Mouse (Mus musculus) layer of hippocampus, postnatal 14 days (tissue): ENCODE measurements around the gene Dusp22. TPM values are rescaled to one million over a fixed set of nuclear protein-coding genes. Genes with fewer than 3 reads are reported as not detected.

Experiments
- DNase-seq, 2 experiments: peaks; one replicate each; pipeline ENCODE4 v3.0.0; 2021 to 2022; ENCODE audit warnings: low spot score in 2 of 2, mixed read lengths in 1 of 2
- long read RNA-seq, 2 experiments: library from polyadenylated mRNA; stranded (forward); transcript quantifications; one replicate each; pipeline ENCODE4 v2.0.0; 2021
- total RNA-seq, 2 experiments: library from RNA; stranded (reverse); gene quantifications; 2 replicates each; pipeline ENCODE4 v1.2.3; 2021

Dusp22 gene
- total RNA-seq, result 10 to 100 TPM; 26.9 to 28.2 TPM
- long read RNA-seq, experiment 1, transcript Dusp22-202 (7 exons, 3,015 nt), result major isoform, 12 of 23 reads
- long read RNA-seq, experiment 1, transcript Dusp22-201 (8 exons, 1,161 nt), result minor isoform, 5 of 23 reads
- long read RNA-seq, experiment 1, partial matches to known transcripts, result 2 of 23 reads
- long read RNA-seq, experiment 1, other reads (novel, unspliced or antisense), result 4 of 23 reads
- long read RNA-seq, experiment 2, transcript Dusp22-202 (7 exons, 3,015 nt), result major isoform, 13 of 26 reads
- long read RNA-seq, experiment 2, partial matches to known transcripts, result 7 of 26 reads
- long read RNA-seq, experiment 2, other reads (novel, unspliced or antisense), result 3 of 26 reads

DNA sequence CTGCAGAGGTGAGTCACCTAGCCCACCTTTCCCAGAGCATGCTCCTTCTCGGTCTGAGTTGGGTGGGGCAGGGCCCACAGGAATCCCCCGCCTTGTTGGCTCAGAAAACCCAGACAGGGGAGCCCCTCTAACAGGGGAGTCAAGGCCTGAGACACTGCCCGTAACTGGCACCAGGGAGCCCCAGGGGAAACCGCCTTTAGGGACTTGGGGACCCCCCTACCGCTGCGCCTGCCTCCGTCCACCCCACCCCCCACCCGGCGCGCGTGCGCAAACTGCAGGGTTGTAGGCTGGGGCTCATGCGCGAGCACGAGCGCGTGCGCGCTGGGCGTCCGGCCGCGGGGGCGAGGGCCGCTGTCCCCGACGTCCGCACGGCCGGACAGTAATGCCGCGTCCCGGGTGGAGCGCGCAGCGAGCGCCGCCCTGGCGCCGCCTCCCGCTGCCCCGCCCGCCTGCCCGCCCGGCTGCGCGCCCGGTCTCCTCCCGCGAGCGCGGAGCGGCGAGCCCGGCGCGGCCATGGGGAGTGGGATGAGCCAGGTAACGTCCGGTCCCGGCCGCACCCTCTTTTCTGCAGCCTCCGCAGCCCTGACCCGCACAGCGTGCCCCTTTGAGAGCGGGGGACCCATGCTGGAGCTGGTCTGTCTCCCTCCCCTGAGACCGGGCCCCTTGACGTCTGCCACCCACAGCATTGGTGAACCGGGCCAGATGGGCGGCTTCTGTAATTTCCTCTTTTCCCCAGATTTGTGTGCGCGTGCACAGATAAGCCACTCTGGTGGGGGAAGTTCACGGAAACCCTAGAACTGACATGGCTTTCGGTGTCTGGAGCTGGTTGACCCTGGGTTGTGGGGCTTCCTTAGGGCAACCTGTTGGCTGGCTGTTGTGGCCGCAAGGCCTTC lies at the start of gene Dusp22:
TSS of gene Dusp22 (plus strand) at position 387 of the 893 bp plus-strand sequence.
- peak; percentile 85 to 87 for DNase-seq

GRCm38 (mm10) chr13:30612079-30612794 lies 47.6 kb upstream of the Dusp22 start:
- no peak for DNase-seq

- no peak for DNase-seq
Measured at GRCm38 (mm10) chr13:30619684-30620083, 40.1 kb upstream of the Dusp22 start.

GRCm38 (mm10) chr13:30628195-30629048 lies 31.4 kb upstream of the Dusp22 start:
- peak; percentile 45 to 67 for DNase-seq

- DNase-seq, result no peak
Measured at GRCm38 (mm10) chr13:30629794-30630410, 29.9 kb upstream of the Dusp22 start.

DNA sequence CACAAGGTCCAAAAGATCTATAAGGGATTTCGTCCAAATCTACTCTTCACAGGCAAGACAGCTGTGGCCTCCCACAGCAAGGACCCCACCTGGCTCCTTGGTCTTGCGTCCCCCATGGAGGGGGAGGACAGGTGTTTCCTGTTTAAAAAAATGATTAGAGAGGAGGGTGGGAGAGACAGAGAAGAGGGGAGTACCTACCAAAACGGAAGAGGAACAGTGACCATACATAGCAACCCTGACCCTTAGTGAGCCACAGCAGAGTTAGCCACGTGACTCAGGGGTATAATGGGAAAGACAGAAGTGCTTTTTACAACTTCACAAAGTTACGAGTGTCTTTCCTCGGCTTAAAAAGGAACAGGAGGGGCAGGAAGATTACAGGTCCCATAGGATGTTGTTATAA lies 26.8 kb upstream of the Dusp22 start:
- DNase-seq, result no peak

GRCm38 (mm10) chr13:30636453-30636852 lies 23.3 kb upstream of the Dusp22 start:
- no peak for DNase-seq

DNA sequence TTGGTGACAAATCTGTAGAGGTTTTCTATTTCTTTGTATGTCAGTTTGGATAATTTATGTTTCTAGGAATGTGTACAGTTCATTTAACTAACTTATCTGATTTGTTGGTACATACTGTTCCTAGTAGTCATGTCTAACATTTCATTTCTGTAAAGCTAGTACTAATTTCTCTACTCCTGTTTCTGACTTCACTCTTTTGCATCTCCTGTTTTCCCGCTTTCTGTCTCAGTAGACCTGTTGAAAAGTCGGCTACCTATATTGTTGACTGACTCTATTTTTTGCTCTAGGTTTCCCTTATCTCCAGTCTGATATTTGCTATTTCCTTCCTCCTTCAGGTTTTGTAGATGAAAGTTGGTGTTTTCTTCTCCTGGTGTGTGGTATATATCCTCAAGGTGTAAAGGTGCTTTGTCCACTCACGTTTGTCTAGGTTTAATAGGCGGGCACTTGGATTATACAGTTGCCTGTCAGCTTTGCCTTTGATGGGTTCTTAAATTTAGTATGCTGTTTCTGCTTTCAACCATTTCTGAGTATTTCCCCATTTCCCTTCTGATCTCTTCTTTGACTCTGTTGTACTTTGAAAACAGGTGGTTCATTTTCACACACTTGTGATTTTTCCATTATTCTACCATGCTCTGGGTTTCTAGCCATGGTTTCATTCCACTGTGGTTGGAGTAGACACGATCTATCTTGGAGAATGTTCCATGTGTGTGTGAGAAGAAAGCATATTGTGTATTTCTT lies 21.3 kb upstream of the Dusp22 start:
- DNase-seq, result no peak

- DNase-seq, result no peak
Measured at GRCm38 (mm10) chr13:30642053-30642452, 17.7 kb upstream of the Dusp22 start.

DNA sequence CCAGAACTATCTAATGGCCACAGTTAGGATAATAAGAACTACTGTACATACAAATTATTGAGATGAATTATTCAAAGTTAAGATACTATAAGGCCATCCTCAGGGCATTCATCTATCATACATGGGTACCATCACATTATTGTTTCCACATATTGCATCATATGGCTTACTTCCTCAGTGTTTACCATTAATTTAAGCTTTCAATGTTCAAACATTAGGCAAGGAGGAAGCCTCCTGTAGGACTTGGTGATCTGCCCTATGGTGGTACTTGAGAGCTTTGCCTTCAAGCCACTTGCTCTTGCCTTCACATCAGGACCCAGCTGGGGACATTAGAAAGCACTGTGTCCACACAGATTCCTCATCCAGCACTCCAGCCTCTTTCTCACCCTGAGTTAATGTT lies 11.3 kb upstream of the Dusp22 start:
- no peak for DNase-seq

GRCm38 (mm10) chr13:30649197-30649596 lies 10.6 kb upstream of the Dusp22 start:
- no peak for DNase-seq

DNA sequence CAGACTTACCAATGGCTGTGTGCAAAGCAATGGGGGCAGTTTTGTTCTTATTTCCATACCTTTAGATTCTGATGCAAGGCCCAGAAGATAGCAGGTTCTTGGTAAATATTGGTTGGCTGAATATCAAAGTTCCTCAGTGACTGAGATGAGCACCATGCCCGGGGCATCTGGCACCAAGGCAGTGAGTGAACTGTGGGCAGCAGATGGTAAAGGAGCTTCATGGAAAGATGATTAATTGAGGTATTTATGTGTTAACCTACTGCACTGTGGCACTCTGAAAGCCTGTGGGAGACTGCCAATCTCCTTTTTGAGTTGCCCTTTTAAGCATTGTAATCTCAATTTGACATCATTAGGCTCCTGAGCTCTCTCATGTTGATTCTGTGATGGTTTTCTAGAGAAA lies 9.1 kb upstream of the Dusp22 start:
- no peak for DNase-seq

GRCm38 (mm10) chr13:30653051-30653450 lies 6.7 kb upstream of the Dusp22 start:
- no peak for DNase-seq

DNA sequence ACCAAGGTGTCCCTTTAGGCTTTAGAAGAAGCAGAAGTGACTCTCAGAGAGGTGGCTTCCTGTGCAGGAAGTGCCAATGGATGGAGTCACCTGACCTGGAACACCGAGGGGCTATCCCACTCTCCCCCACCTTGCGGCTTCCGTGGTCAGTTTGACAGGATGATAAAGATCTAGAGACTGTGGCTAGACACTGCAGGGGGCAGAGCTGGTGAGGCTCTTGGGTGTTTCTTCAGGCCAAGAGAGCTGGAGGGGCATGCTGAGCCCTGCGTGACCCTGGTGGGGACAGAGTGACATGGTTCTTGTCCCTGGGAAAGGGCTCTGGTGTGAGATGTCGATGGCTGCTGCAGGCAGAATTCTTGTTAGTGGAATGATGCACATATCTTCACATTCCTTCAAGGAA lies 5.3 kb upstream of the Dusp22 start:
- no peak for DNase-seq

- DNase-seq, result no peak
Measured at GRCm38 (mm10) chr13:30656909-30657308, 2.9 kb upstream of the Dusp22 start.

GRCm38 (mm10) chr13:30657779-30658178 lies 2.0 kb upstream of the Dusp22 start:
- no peak for DNase-seq

DNA sequence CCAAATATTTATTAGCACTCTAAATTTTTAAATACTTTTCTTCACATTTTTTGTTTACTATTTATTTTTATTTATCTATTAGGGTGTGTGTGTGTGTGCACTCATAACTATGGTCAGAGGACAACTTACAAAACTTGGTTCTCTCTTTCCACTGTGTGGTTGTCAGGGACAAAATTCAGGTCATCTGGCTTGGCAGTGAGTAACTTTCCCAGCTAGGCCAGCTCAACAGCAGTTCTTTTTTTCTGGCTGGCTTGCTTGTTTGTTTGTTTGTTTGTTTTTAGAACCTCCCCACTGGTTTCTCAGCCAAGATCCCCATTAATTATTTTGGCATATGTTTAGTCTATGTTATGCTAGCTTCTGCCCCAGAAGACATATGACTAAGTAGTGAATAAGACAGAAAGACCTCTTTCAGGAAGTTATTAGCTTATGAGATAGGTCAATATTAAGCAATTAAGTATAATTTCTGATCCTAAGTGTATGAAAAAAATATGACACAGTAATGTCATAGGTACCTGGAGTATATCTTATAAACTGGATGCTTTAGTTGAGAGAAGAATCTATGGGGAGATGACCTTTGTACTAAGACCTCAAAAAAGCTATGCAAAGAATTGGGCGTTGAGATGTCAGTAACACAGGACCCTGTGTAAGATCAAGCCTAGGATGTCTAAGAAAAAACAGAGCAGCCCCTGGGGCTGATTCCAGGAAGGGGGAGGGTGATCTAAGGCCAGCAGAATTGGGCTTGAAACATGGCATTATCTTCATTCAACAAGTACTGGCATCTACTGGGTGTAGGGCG lies 1.4 kb upstream of the Dusp22 start:
- DNase-seq, result peak in 1 of 2 experiments; percentile 40

GRCm38 (mm10) chr13:30665261-30665660 lies 5.5 kb downstream of the Dusp22 start:
- DNase-seq, result no peak

- peak; percentile 28 to 34 for DNase-seq
Measured at GRCm38 (mm10) chr13:30666537-30666936, 6.7 kb downstream of the Dusp22 start.
